In the genomic region with DNA sequence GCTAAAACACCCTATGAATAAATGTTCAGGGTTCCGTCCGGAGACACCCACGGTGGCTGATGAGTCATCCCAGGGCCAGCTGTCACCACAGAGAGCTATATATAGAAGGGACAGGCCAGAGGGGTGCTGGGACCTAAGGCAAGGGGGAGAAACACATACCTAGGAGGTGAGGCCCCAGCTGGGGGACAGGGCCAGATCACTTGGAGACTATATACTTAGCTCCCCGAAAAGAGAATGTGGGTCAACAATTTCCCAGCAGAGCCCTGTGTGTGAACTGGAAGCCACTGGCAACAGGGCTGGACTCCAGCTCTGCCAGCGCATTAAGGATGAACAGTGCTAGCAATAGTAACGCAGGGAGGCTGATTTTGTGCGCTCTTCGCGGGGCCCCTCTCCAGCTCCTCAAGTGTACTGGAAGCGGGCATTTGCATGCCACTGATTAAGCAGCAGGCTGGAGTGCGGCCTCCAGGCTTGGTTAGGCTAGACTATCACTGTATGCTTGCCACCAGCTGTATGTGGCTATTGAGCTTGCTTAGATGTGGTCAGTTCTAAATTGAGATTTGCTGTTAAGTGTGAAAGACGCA, we compare ENCODE assay signal across 7 mouse cellular contexts.
A peak's percentile ranks its signal among the peaks of the same experiment; 100 is the strongest.
DNase-seq lines count a peak whose midpoint lies in the region; ATAC-seq and TF ChIP-seq lines count a peak whose summit lies in the region.

No protein-coding gene starts in this region.

- H3K4me3 ChIP-seq in brown adipose tissue, adult 24 weeks (ENCODE audit: insufficient read depth, low read depth, low read length) = no peak overlapping the region
- no peak overlapping the region for H3K4me3 ChIP-seq in liver, postnatal 0 days (ENCODE audit: low read depth, low read length)

- TF ChIP-seq EP300 in liver, postnatal 0 days (IDR thresholded peaks at IDR 0.05; ENCODE audit: low read depth) = no peak

- no peak overlapping the region for H3K9ac ChIP-seq in liver, postnatal 0 days (replicated peaks)

- H3K27me3 ChIP-seq in liver, postnatal 0 days (ENCODE audit: insufficient read depth, low read length) = peaks cover 4% of the 10 kb centered on the region; the same call in 1 of the 2 replicates

- no peak for TF ChIP-seq CTCF in liver, postnatal 0 days (IDR thresholded peaks at IDR 0.05; ENCODE audit: low read depth)

- no peaks in the 10 kb centered on the region for H3K36me3 ChIP-seq in liver, postnatal 0 days (replicated peaks; ENCODE audit: insufficient read depth, low read length)

- H3K9me3 ChIP-seq in liver, postnatal 0 days (ENCODE audit: low read length) = no peaks in the 10 kb centered on the region

- peak overlapping the region; percentile 50 for H3K27ac ChIP-seq in brown adipose tissue, adult 24 weeks (replicated peaks; ENCODE audit: low read depth, low read length)
- no peak overlapping the region for H3K27ac ChIP-seq in liver, postnatal 0 days (ENCODE audit: low read depth)

- peak; percentile 39 for DNase-seq in right cerebral cortex, adult 18-20 months
- no peak for DNase-seq in right cerebral cortex, postnatal 4 days
- DNase-seq in heart, adult 8-10 months (ENCODE audit: low spot score) = peak; percentile 45
- DNase-seq in left cerebral cortex, postnatal 36 days (ENCODE audit: low spot score in 2 of 2) = peak; percentile 19 to 26
- DNase-seq in liver, postnatal 0 days = no peak
- DNase-seq in urinary bladder, adult 2 months (ENCODE audit: low spot score) = no peak

- no peak for ATAC-seq in liver, postnatal 0 days

- WGBS in liver, postnatal 0 days (ENCODE audit: insufficient replicate concordance) = 48% methylated on average over 12 of the region's 12 CpGs

- peaks cover 8% of the 10 kb centered on the region; the same call in 1 of the 2 replicates for H3K4me1 ChIP-seq in brown adipose tissue, adult 24 weeks (ENCODE audit: control insufficient read depth, insufficient read depth, insufficient read length, low read length)
- no peaks in the 10 kb centered on the region for H3K4me1 ChIP-seq in liver, postnatal 0 days (ENCODE audit: insufficient read depth)

- intact Hi-C loops in left cerebral cortex, postnatal 36 days (cut with DNase I) = no loop called here

- no peak overlapping the region for H3K4me2 ChIP-seq in liver, postnatal 0 days (ENCODE audit: low read depth, low read length)

Comparison
In these comparisons a context has a peak if more than half of its experiments do, and no peak if none do; other contexts are left out.
1. DNase-seq: peak in right cerebral cortex, adult 18-20 months (single experiment), heart, adult 8-10 months (single experiment) and left cerebral cortex, postnatal 36 days (2 of 2); none in right cerebral cortex, postnatal 4 days (single experiment), liver, postnatal 0 days (single experiment) and urinary bladder, adult 2 months (single experiment).